Mouse (Mus musculus) adrenal gland, postnatal 10 days (tissue): ENCODE results near the gene Reps1. TPM values are rescaled to one million over a fixed set of nuclear protein-coding genes. Genes with fewer than 3 reads are reported as not detected.
A peak's percentile ranks its signal among the peaks of the same experiment; 100 is the strongest.

Source experiments
- DNase-seq: peaks from one replicate; pipeline ENCODE4 v3.0.0; 2021; ENCODE audit warnings: mixed read lengths
- long read RNA-seq, 2 experiments: library from polyadenylated mRNA; stranded (forward); transcript quantifications; one replicate each; pipeline ENCODE4 v2.0.0; 2021
- total RNA-seq, 2 experiments: library from RNA; stranded (reverse); gene quantifications; 2 replicates each; pipeline ENCODE4 v1.2.3; 2021

The Reps1 gene
- 10 to 100 TPM; 32.3 to 39.3 TPM for total RNA-seq
- long read RNA-seq, experiment 1, transcript Reps1-210 (19 exons, 2,537 nt) = major isoform, 7 of 18 reads
- long read RNA-seq, experiment 1, partial matches to known transcripts = 4 of 18 reads
- long read RNA-seq, experiment 1, other reads (novel, unspliced or antisense) = 3 of 18 reads
- long read RNA-seq, experiment 2, transcript Reps1-201 (20 exons, 2,595 nt) = minor isoform, 8 of 29 reads
- long read RNA-seq, experiment 2, transcript Reps1-210 (19 exons, 2,537 nt) = major isoform, 12 of 29 reads
- long read RNA-seq, experiment 2, partial matches to known transcripts = 3 of 29 reads
- long read RNA-seq, experiment 2, other reads (novel, unspliced or antisense) = 6 of 29 reads

- DNase-seq = peak; percentile 52
Observed at GRCm38 (mm10) chr10:18055696-18056390, at the start of gene Reps1. Gene Reps1 (plus strand): TSS chr10:18055861.

GRCm38 (mm10) chr10:18006756-18007155, 48.9 kb upstream of the Reps1 start:
- no peak for DNase-seq

GRCm38 (mm10) chr10:18007243-18007642, 48.4 kb upstream of the Reps1 start:
- no peak for DNase-seq

GRCm38 (mm10) chr10:18008118-18008517, 47.5 kb upstream of the Reps1 start:
- no peak for DNase-seq

GRCm38 (mm10) chr10:18009744-18010143, 45.9 kb upstream of the Reps1 start:
- DNase-seq = no peak

- DNase-seq = no peak
Observed at GRCm38 (mm10) chr10:18011761-18012160, 43.9 kb upstream of the Reps1 start.

GRCm38 (mm10) chr10:18020443-18020842, 35.2 kb upstream of the Reps1 start:
- DNase-seq = no peak

GRCm38 (mm10) chr10:18020846-18021245, 34.8 kb upstream of the Reps1 start:
- no peak for DNase-seq

- no peak for DNase-seq
Observed at GRCm38 (mm10) chr10:18021576-18022311, 33.9 kb upstream of the Reps1 start.

- peak; percentile 83 for DNase-seq
Observed at GRCm38 (mm10) chr10:18022312-18022711, 33.3 kb upstream of the Reps1 start.

GRCm38 (mm10) chr10:18022741-18023347, 32.8 kb upstream of the Reps1 start, which contains the start of gene Abracl:
Gene Abracl (minus strand): TSS chr10:18023288.
- DNase-seq = peak; percentile 78

GRCm38 (mm10) chr10:18034408-18034807, 21.3 kb upstream of the Reps1 start:
- DNase-seq = no peak

- no peak for DNase-seq
Observed at GRCm38 (mm10) chr10:18036849-18037248, 18.8 kb upstream of the Reps1 start.

GRCm38 (mm10) chr10:18046380-18046779, 9.3 kb upstream of the Reps1 start:
- peak; percentile 28 for DNase-seq

- peak; percentile 25 for DNase-seq
Observed at GRCm38 (mm10) chr10:18047380-18048146, 8.1 kb upstream of the Reps1 start.

- DNase-seq = peak; percentile 90
Observed at GRCm38 (mm10) chr10:18055009-18055695, 509 bp upstream of the Reps1 start.

GRCm38 (mm10) chr10:18056391-18056745, 707 bp downstream of the Reps1 start:
- DNase-seq = no peak

GRCm38 (mm10) chr10:18058681-18059338, 3.1 kb downstream of the Reps1 start:
- no peak for DNase-seq

GRCm38 (mm10) chr10:18059807-18060206, 4.1 kb downstream of the Reps1 start:
- DNase-seq = no peak

GRCm38 (mm10) chr10:18060778-18061177, 5.1 kb downstream of the Reps1 start:
- DNase-seq = no peak

GRCm38 (mm10) chr10:18061533-18061932, 5.9 kb downstream of the Reps1 start:
- no peak for DNase-seq
